Mouse (Mus musculus): ENCODE data around the gene Hsd3b4. TPM values are rescaled to one million over a fixed set of nuclear protein-coding genes. Genes with fewer than 3 reads are reported as not detected.

The Hsd3b4 gene
- polyA plus RNA-seq (2014; fragmentation: Illumina TruSeq; extraction: RNeasy Lipid Tissue Mini Kit (QIAGEN cat#74804)), result not detected

DNA sequence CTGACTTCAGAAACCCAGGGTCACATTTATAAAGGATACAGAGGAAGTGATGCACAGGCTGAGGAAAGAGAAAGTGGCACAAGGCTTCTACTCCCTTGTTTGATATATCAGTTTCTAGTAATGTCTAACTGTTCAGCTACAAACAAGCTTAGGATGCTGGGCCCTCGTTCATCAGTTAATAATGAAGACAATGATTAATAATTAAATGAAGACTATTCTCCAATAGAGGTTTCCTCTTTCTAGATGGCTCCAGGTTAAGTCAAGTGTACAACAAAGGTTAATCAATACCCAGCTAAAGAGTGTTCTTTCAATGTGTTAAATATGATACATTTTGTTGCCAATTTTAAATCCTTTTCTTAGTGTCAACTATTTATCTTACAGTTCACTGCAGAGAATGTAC lies at the start of gene Hsd3b4:
Hsd3b4 (minus strand) TSS at position 101 of the 400 bp plus-strand sequence.

GRCm38 (mm10) chr3:98457026-98457425 lies 53.3 kb downstream of the Hsd3b4 start, which contains the start of gene Gm4450:
Gene Gm4450 (minus strand): TSS chr3:98457126.

Other genes with a start within 250 kb of the Hsd3b4 start
- 190 TPM for gene Hmgcs2, start 230.1 kb downstream of the Hsd3b4 start, polyA plus RNA-seq (2014; fragmentation: Illumina TruSeq; extraction: RNeasy Lipid Tissue Mini Kit (QIAGEN cat#74804))
- 2.3 TPM for gene Phgdh, start 170.5 kb downstream of the Hsd3b4 start, polyA plus RNA-seq (2014; fragmentation: Illumina TruSeq; extraction: RNeasy Lipid Tissue Mini Kit (QIAGEN cat#74804))
- gene Zfp697, start 128.1 kb downstream of the Hsd3b4 start, polyA plus RNA-seq (2014; fragmentation: Illumina TruSeq; extraction: RNeasy Lipid Tissue Mini Kit (QIAGEN cat#74804)), result 9.7 TPM
- not detected for gene Gm4450, start 53.4 kb downstream of the Hsd3b4 start, polyA plus RNA-seq (2014; fragmentation: Illumina TruSeq; extraction: RNeasy Lipid Tissue Mini Kit (QIAGEN cat#74804))
- not detected for gene Gm10681, start 78.3 kb upstream of the Hsd3b4 start, polyA plus RNA-seq (2014; fragmentation: Illumina TruSeq; extraction: RNeasy Lipid Tissue Mini Kit (QIAGEN cat#74804))
- gene Hsd3b5, start 119.7 kb upstream of the Hsd3b4 start, polyA plus RNA-seq (2014; fragmentation: Illumina TruSeq; extraction: RNeasy Lipid Tissue Mini Kit (QIAGEN cat#74804)), result not detected
- gene Hsd3b2, start 214.0 kb upstream of the Hsd3b4 start, polyA plus RNA-seq (2014; fragmentation: Illumina TruSeq; extraction: RNeasy Lipid Tissue Mini Kit (QIAGEN cat#74804)), result not detected